Mouse (Mus musculus): ENCODE data around the gene Kcnmb2. TPM values are rescaled to one million over a fixed set of nuclear protein-coding genes. Genes with fewer than 3 reads are reported as not detected.

Gene Kcnmb2
- polyA plus RNA-seq, 1 experiment from 2014 or later, result 3.8 TPM

DNA sequence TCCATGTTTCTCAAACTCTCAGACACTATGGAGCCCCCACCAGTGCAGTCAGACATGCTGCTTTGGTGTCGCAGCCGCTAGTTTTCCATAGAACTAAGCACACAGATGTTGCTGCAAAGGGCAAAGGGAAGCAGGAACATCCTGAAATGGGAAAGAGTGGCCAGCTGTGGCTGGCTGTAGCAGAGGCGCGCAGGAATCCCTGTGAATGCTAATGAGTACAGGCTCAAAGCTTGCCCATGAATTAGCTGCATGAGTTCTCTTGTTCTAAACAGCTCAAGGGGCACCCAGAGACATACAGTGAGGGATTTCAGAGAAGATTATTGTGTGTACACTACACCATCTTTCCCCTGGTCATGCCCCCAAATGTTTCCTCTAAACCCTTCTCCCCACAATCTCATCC is 82.8 kb downstream of the Kcnmb2 start:
- no peaks in the 10 kb centered on the region for H3K4me1 ChIP-seq (ENCODE audit: insufficient read depth, low read depth, low read length)
- ATAC-seq (no peak), DNase-seq (ENCODE audit: low spot score) (no peak)
- H3K27me3 ChIP-seq (replicated peaks; ENCODE audit: insufficient read depth, low read length), result no peaks in the 10 kb centered on the region
- no peak overlapping the region for H3K4me3 ChIP-seq (ENCODE audit: low read depth, low read length)
- H3K36me3 ChIP-seq (ENCODE audit: insufficient read depth, low read length), result no peaks in the 10 kb centered on the region
- H3K9ac ChIP-seq (replicated peaks; ENCODE audit: low read depth), result no peak overlapping the region
- no peak overlapping the region for H3K4me2 ChIP-seq (replicated peaks; ENCODE audit: low read depth, low read length)
- H3K9me3 ChIP-seq (ENCODE audit: low read length), result no peaks in the 10 kb centered on the region
- WGBS, result 85% methylated on average over 4 of the region's 4 CpGs
- H3K27ac ChIP-seq (ENCODE audit: low read length), result no peak overlapping the region
- TF ChIP-seq CTCF (IDR thresholded peaks at IDR 0.05) (no peak), EP300 (IDR thresholded peaks at IDR 0.05) (no peak)

GRCm38 (mm10) chr3:31991526-31992045 is 89.3 kb downstream of the Kcnmb2 start:
- Histone ChIP-seq H3K4me1 (ENCODE audit: insufficient read depth, low read depth, low read length) (no peaks in the 10 kb centered on the region), H3K4me2 (replicated peaks; ENCODE audit: low read depth, low read length) (no peak overlapping the region), H3K9me3 (ENCODE audit: low read length) (no peaks in the 10 kb centered on the region), H3K9ac (replicated peaks; ENCODE audit: low read depth) (no peak overlapping the region), H3K4me3 (ENCODE audit: low read depth, low read length) (no peak overlapping the region), H3K27ac (ENCODE audit: low read length) (no peak overlapping the region), H3K27me3 (replicated peaks; ENCODE audit: insufficient read depth, low read length) (no peaks in the 10 kb centered on the region), H3K36me3 (ENCODE audit: insufficient read depth, low read length) (no peaks in the 10 kb centered on the region)
- DNase-seq (ENCODE audit: low spot score), result no peak
- TF ChIP-seq CTCF (IDR thresholded peaks at IDR 0.05) (no peak), EP300 (IDR thresholded peaks at IDR 0.05) (no peak)
- ATAC-seq, result no peak
- 40% methylated on average over 5 of the region's 5 CpGs for WGBS

DNA sequence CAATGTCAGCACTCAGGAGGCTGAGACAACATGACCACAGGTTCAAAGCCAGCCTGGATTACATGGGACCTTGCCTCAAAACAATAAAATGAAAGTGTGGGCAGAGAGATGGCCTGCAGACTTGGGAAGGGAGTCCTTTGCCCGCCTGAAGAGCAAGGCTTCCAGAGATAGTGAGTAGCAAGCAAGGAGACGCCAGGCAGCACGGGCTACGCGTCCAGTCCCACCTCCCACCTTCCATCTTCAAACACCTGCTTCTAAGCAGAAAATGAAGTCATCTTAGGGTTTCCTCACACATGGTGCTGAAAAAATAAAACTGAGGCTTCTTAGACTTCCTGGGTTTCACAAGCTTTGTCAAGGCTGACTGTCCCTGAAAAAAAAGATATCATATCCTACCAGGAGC is 109.3 kb downstream of the Kcnmb2 start:
- 82% methylated on average over 5 of the region's 5 CpGs for WGBS
- Histone ChIP-seq H3K9ac (replicated peaks; ENCODE audit: low read depth) (no peak overlapping the region), H3K4me3 (ENCODE audit: low read depth, low read length) (no peak overlapping the region), H3K36me3 (ENCODE audit: insufficient read depth, low read length) (no peaks in the 10 kb centered on the region), H3K9me3 (ENCODE audit: low read length) (no peaks in the 10 kb centered on the region), H3K27me3 (replicated peaks; ENCODE audit: insufficient read depth, low read length) (no peaks in the 10 kb centered on the region), H3K4me1 (ENCODE audit: insufficient read depth, low read depth, low read length) (no peaks in the 10 kb centered on the region), H3K27ac (ENCODE audit: low read length) (no peak overlapping the region), H3K4me2 (replicated peaks; ENCODE audit: low read depth, low read length) (no peak overlapping the region)
- no peak for DNase-seq (ENCODE audit: low spot score)
- TF ChIP-seq EP300 (IDR thresholded peaks at IDR 0.05), result no peak
- no peak for TF ChIP-seq CTCF (IDR thresholded peaks at IDR 0.05)
- no peak for ATAC-seq

DNA sequence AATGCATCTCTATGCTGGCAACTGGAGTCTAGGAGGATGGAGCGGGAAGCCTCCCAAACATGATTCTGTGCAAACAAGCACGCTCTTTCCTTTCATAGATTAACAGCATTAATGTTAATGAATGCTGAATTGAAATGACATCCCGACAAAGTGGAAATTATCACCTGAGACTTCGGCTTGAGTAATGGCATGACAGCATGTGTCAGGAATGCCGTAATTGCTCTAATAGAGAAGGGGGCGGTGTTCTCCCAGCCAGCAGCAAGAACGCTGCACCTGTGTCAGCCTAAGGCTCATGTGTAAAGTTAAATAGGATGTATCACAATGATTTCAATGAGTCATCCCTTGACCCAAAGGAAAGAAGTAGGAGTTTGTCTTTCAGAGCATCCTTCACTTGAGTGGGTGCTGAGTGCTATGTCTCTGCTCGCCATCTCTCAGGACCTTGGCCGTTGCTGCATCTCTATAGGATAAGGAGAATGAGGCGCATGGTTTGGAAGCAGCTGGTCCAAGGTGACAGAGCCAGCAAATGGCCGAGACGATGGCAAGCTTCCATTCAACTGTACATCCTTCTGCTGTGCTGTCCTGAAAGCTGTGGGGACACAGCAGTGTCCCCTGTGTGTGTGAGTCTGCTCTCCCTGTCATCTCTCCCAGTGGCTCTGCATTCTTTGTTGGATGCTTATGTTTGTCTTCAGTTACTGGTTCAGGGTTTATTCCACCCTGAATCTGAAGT is 110.1 kb downstream of the Kcnmb2 start:
- no peaks in the 10 kb centered on the region for H3K36me3 ChIP-seq (ENCODE audit: insufficient read depth, low read length)
- H3K9ac ChIP-seq (replicated peaks; ENCODE audit: low read depth), result no peak overlapping the region
- H3K4me2 ChIP-seq (replicated peaks; ENCODE audit: low read depth, low read length), result no peak overlapping the region
- TF ChIP-seq CTCF (IDR thresholded peaks at IDR 0.05) (no peak), EP300 (IDR thresholded peaks at IDR 0.05) (no peak)
- H3K9me3 ChIP-seq (ENCODE audit: low read length), result no peaks in the 10 kb centered on the region
- H3K27me3 ChIP-seq (replicated peaks; ENCODE audit: insufficient read depth, low read length), result no peaks in the 10 kb centered on the region
- no peaks in the 10 kb centered on the region for H3K4me1 ChIP-seq (ENCODE audit: insufficient read depth, low read depth, low read length)
- 71% methylated on average over 12 of the region's 12 CpGs for WGBS
- DNase-seq (ENCODE audit: low spot score) (no peak), ATAC-seq (no peak)
- H3K27ac ChIP-seq (ENCODE audit: low read length), result no peak overlapping the region
- H3K4me3 ChIP-seq (ENCODE audit: low read depth, low read length), result no peak overlapping the region

DNA sequence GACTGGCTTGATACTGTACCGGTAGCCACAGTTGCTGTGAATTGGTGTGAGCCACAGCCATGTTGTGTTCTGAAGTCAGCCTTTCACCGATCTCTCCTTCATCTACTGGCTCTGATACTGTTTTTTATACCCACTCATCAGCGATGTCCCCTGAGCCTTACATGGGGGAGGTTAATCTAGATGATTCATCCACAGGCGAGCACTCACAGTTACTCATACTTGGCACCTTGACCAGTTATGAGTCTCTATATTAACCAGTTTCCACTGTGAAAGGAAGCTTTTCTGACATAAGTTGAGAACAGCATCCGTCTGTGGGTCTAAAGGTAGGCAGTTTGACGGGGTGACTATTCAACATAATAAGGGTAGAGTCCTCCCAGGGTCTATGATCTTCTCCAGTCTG is 118.7 kb downstream of the Kcnmb2 start:
- Histone ChIP-seq H3K9ac (replicated peaks; ENCODE audit: low read depth) (no peak overlapping the region), H3K4me1 (ENCODE audit: insufficient read depth, low read depth, low read length) (no peaks in the 10 kb centered on the region), H3K36me3 (ENCODE audit: insufficient read depth, low read length) (no peaks in the 10 kb centered on the region), H3K4me3 (ENCODE audit: low read depth, low read length) (no peak overlapping the region), H3K27me3 (replicated peaks; ENCODE audit: insufficient read depth, low read length) (no peaks in the 10 kb centered on the region), H3K4me2 (replicated peaks; ENCODE audit: low read depth, low read length) (no peak overlapping the region), H3K27ac (ENCODE audit: low read length) (no peak overlapping the region), H3K9me3 (ENCODE audit: low read length) (no peaks in the 10 kb centered on the region)
- ATAC-seq (no peak), DNase-seq (ENCODE audit: low spot score) (no peak)
- no peak for TF ChIP-seq EP300 (IDR thresholded peaks at IDR 0.05)
- no peak for TF ChIP-seq CTCF (IDR thresholded peaks at IDR 0.05)
- WGBS, result 86% methylated on average over 6 of the region's 6 CpGs

GRCm38 (mm10) chr3:32029375-32030050 is 127.2 kb downstream of the Kcnmb2 start:
- H3K4me2 ChIP-seq (replicated peaks; ENCODE audit: low read depth, low read length), result no peak overlapping the region
- ATAC-seq (no peak), DNase-seq (ENCODE audit: low spot score) (no peak)
- H3K36me3 ChIP-seq (ENCODE audit: insufficient read depth, low read length), result no peaks in the 10 kb centered on the region
- H3K27me3 ChIP-seq (replicated peaks; ENCODE audit: insufficient read depth, low read length), result no peaks in the 10 kb centered on the region
- TF ChIP-seq EP300 (IDR thresholded peaks at IDR 0.05), result no peak
- no peak for TF ChIP-seq CTCF (IDR thresholded peaks at IDR 0.05)
- H3K9me3 ChIP-seq (ENCODE audit: low read length), result no peaks in the 10 kb centered on the region
- no peak overlapping the region for H3K4me3 ChIP-seq (ENCODE audit: low read depth, low read length)
- H3K27ac ChIP-seq (ENCODE audit: low read length), result no peak overlapping the region
- H3K9ac ChIP-seq (replicated peaks; ENCODE audit: low read depth), result no peak overlapping the region
- H3K4me1 ChIP-seq (ENCODE audit: insufficient read depth, low read depth, low read length), result no peaks in the 10 kb centered on the region
- WGBS, result 35% methylated on average over 10 of the region's 10 CpGs

Data from lung, postnatal 0 days (tissue).